Mouse (Mus musculus) left cerebral cortex, postnatal 4 days (tissue): ENCODE data around the gene Spag16. TPM values are rescaled to one million over a fixed set of nuclear protein-coding genes. Genes with fewer than 3 reads are reported as not detected.

ENCODE experiments used
- DNase-seq: peaks from one replicate; pipeline ENCODE4 v3.0.0-alpha.2; 2022
- intact Hi-C: fragments of 180-260 bp; cut with DNase I; formaldehyde crosslinking; loops from one replicate; pipeline ENCODE4 v1.15.1; 2025
- total RNA-seq, 2 experiments: library from RNA; stranded (reverse); gene quantifications; 2 replicates each; pipeline ENCODE4 v1.2.3; 2021

Spag16 gene
- total RNA-seq, 2 experiments from 2014 or later, result 1.1 to 1.4 TPM

DNA sequence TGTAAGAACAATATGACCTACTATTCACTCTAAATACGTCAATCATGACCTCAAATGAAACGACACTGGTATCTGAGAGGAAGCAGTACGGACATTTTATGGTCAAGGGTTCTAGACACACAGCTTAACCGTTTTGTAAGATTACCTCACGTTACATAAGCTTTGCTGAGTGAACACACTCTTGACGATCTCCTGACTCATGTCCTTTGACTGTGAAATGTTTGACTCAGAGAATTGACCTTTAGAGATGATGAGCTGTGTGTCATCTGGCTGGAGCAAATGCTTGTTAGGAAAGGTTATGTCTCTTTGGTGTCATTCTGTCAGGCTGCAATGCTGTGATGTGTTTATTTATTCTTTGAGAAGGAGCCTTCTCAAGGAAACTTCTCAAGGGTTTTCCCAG is 252.0 kb downstream of the Spag16 start:
- no peak for DNase-seq
- intact Hi-C loops, result no loop called here

DNA sequence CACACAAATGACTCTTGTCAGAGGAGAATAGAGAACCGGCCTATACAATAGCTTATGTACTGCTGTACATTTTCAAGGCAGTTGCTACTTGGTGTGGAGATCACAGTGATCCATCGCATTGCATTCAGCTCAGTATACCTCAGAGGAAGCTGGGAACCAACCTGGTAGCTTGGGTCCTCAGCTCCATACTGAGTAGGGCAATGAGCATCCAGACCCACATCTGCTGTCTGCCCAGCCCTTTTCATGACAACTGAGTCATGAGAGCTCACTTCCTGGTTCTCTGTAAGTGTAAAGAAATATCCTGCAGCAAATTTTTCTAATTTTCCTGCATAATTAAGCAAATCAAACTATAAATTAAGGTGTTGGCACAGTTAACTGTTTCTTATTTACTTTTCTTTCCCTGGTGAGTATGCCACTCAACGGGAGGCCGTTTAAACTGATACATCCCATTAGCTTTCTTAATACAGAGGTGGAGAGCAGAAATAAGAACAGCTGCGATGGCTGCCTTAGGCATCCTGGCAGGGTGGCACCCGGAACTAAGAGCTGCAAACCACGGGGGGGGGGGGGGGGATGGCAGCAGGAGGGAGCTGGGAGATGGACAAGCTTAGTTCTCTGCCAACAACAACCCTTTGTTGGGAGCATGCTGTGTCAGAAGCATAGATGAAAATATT is 255.6 kb downstream of the Spag16 start:
- intact Hi-C loops, result no loop called here
- DNase-seq, result no peak

DNA sequence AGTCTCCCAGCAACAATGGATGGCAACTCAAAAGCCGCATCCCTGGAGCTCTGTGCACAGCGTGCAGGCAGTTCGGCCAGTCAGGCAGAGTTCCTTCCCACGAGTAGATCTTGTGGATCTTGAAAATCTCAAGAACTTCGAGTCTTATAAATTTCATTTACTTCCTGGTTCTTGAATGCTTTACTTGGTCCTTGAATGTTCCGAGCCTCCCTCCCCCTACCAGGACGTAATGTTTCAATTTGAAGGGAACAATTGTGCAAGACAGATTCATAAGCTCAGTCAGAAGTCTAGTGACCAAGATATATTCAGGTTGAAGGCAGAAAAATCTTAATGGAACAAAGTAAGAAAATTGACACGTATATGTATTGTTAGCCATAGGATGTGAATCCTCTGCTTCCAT is 277.9 kb downstream of the Spag16 start:
- intact Hi-C loops, result no loop called here
- no peak for DNase-seq

DNA sequence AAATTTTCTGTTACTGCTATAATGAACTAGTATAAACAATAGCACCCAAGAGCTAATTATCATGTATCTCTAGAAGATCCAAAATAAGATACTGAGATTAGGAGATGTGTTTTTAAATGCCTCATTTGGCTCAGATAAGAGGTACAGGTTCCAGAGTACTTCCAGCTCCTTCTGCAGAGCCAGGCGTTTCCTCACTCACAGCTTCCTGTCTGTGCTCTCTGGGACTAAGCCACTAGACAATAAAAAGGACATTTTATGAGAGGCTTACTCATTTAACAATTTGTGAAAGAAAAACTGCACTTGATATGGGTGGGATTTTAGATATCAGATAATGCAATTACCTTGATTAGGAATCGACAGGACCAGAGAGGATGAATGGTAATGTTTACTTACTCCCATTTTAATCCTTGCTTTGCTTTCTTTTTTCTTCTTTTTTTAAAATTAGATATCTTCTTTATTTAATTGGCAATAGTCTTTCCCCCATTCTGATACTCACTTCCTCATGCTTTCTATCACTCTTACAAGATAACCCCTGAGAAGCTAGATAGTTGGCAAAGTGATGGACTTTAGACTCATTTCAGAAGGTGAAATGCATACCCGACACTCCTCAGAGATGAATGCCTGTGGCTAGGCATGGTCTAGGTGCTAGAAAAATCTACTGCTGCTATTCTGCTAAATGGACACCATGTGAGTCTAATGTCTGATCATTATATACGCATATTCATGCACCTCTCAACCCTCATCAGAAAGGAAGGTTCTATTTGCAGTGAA is 289.6 kb downstream of the Spag16 start:
- no peak for DNase-seq
- intact Hi-C loops, result no loop called here

DNA sequence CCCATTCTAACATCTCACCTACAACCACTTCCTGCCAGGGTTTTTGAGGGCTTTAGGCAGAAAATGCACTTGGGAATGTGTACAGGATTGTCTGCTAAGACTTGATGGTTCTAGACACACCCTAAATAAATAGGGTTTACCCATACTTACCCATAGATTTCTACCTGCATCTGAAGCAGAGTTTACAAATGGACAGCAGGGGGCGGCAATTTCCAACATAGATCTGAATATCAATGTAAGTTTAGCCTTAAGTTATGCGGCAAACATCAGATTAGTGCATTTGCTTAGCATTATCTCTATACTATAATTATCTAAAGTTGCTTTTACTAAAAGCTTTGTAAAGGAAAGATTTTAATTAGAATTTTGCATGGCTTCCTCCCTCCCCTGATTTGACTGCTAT is 301.3 kb downstream of the Spag16 start:
- intact Hi-C loops, result no loop called here
- DNase-seq, result peak; percentile 20

DNA sequence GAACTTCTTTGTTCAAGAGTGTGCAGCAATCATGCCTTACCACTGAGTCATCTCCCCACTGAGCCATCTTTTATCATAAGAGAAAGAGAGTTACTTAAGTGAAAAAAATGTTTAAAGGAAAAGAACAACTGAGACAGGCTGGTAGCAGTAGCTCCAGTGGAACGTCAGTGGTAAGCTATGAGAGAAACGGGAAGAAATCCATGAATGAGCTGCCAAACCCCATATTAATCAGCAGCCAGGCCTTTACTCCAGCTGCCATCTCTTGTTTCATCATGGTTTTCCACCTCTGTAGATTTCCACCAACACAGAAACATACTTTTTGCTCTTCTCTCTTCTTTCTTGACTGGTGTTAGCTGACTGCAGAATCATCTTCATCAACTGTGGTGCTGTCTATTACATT is 308.8 kb downstream of the Spag16 start:
- no peak for DNase-seq
- intact Hi-C loops, result no loop called here

DNA sequence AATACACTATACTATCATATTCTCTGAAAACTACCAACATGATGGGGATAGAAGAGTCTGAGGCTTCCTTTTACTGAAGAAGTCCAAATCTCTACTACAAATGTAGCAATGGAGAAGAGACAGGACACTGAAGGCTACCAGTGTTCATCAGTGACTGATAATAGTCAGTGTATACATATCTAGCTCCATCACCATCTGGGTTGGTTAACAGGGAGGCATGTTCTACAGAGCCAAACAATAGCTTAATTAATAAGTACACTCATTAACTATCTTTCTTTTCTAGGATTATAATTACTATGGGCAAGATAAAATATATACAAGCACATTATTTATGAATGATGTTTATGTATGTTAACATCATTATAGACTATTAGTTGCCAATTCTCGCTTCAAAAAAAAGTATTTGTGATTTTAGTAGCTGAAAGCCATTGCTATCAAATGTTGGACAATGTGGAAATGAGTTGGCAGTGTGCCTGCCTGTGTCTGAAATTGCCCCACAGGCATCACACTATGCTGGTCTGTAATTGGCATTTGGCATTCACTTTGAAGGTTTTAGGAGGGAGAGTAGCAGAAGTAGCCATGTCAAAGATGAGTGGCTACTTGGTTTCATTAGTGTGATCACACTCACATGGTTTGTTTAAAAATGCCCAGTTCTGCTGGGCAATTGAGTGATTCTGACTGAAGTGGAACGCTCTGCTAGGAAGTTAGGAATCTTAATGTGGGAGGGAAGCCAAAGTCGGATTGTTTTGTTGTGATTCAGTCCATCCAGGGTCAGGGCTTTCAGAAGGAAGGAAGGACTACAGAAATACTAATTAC is 338.8 kb downstream of the Spag16 start:
- intact Hi-C loops, result no loop called here
- peak; percentile 18 for DNase-seq

DNA sequence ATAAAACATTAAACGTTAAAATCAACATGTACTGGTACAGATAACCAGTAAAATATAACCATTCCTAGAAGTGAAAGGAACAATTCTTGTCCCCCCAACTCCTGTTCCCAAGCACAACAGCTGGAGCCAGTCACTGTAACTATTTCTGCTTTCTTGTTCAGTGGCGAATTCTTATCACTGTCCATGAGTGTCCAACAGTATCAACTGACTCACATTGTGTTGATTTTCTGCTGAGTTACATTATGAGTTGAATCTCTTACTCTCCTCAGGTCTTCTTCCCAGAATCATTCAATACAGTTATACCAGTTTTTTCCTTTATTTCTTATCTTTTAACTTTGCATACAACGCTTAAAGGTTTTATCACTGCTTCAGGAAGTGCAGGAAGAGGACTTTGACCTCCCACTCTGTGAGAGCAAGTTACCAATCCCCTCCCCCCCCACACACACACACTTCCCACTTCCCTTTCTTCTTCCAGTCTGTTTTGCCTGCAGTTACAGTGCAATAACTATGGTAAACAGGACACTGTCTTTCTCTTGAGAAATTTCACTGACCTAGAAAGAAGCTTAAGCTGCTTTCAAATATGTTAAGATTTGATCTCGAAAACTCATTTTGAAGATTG is 353.5 kb downstream of the Spag16 start:
- intact Hi-C loops, result no loop called here
- DNase-seq, result no peak

DNA sequence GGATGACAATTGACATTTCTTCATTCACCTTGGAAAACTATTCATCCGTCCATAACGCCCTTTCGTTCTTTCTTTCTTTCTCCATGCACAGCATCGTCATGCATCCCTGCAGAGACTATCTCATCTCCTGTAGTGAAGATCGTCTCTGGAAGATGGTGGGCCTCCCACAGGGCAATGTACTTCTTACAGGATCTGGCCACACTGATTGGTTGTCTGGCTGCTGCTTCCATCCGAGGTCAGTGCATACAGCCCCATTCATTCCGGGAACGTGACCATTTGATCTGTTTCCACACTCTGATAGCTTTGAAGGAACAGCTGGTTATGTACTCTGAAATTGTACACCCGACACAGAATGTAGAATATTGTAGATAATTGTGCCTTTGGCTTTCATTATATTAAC is 438.0 kb downstream of the Spag16 start:
- intact Hi-C loops, result loop anchor here (10.0 kb wide), 1 partner anchor 460 kb away; the partner anchor contains the start of gene Vwc2l
- DNase-seq, result no peak

DNA sequence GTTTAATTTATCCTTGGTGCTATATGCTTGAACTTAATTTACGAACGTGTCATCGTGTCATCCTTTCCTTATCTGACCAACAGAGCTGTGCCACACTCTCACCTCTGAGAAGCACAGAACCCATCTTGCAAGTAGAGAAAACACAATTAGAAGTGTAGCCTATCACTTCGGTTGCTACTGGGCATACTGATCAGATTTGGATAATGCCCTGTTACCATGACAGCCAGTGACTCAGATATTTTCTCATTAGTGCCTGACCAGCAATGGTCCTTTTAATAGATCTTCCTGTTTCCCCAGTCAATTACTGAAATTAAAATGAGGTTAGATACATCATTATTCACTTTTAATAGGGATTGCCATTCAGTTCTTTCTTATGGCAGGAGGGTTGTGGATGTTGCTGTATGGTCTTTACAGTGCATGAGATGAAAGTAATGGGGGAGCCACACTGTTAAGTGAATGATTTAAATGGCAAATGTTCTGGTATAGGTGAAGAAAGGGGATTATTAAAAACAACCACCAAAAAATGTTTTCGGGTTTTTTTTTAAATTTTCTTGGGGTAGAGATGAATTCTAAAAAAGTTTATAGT is 439.2 kb downstream of the Spag16 start:
- intact Hi-C loops, result loop anchor here (10.0 kb wide), 1 partner anchor 459 kb away; the partner anchor contains the start of gene Vwc2l

DNA sequence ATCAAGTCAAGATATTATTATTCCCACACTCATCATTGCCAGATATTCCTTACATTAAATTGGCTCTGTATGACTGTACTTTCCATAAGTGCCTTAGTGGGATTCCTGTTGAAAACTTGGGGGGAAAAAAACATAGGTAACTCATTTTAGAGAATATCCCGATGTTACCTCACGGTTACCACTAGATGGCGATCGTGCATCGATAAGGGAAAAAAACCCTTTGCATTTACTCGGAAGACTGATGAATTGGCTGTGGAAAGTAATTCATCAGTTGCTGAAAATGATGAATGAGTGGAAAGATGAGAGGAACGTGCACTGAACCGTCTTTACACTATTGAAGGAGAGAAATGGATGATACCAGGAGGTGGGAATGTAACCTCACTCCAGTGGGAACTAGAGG is 443.4 kb downstream of the Spag16 start:
- intact Hi-C loops, result no loop called here
- DNase-seq, result peak; percentile 6

More for the DNA sequence above, 439.2 kb downstream of the Spag16 start:
- no peak for DNase-seq

DNA sequence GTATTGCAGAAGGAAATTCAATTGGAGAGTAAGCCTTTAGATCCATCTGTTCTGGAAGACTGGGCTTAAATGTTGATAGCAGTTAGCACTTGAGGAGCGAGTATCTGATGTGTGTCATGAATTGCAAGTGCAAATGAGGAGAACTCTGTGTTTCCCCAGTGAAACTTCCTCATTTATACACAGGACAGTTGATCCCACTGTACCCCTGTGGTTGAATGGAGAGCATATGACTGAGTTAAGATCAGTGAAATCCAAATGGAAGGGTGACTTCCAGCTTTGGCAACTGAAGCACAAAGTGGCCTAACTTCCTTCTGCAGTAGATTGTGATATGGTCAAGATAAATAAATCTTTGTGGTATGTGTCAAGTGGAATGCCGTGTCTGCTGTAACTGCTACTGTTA is 446.0 kb downstream of the Spag16 start:
- no peak for DNase-seq
- intact Hi-C loops, result no loop called here

DNA sequence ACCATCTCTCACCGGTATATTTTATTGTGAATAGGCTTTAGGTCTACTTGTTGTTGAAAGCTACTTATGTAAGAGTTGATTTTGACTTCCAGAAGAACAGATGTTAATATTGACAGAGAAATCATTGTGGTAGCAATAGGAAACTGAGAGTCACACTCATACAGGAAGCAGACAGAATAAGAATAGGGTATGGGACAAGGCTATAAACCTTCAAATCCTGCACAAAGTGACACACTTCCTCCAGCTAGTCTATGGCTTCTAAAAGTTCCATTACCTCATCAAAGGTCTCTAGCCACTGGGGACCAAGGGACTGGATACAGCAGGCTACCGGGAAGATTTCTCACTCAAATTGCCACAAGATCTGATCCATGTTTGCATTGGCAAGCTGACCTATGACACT is 452.5 kb downstream of the Spag16 start:
- intact Hi-C loops, result no loop called here
- DNase-seq, result no peak

DNA sequence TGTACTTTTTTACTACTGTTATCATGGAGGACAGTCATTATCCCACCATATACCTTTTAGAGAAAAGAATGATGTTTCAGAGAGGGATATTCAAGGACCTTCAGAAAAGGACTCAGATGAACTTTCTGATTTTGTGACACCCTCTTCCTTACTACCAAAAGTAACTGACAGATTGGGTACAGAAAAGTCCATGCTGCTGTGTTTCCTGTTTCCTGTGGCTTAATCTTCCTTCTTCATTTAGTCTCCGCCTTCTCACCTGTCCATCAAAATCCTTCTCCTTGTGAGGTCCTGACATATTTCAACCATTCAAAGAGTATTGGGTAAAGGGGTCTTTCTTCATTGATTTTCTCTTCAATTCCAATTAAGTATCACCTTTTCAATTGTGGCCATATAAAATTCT is 456.6 kb downstream of the Spag16 start:
- intact Hi-C loops, result no loop called here
- no peak for DNase-seq

DNA sequence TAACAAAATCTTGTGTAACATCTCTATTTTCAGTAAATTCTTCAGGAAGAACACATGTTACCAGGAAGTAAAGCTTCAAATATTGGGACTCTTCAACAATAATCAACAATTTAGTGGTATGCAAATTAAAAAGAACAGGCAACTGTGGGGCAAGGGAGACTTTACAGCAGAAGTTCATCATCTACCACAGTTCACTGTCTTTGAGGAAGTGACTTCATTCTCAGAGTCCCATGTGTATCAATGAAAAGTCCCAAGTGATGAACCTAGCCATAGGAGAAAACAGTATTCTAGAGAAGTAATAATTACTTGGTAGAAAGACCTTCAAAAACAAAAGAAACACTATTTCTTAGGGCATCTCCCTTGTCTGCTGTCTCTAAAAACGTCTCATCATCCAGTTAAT is 457.4 kb downstream of the Spag16 start:
- intact Hi-C loops, result no loop called here
- no peak for DNase-seq

DNA sequence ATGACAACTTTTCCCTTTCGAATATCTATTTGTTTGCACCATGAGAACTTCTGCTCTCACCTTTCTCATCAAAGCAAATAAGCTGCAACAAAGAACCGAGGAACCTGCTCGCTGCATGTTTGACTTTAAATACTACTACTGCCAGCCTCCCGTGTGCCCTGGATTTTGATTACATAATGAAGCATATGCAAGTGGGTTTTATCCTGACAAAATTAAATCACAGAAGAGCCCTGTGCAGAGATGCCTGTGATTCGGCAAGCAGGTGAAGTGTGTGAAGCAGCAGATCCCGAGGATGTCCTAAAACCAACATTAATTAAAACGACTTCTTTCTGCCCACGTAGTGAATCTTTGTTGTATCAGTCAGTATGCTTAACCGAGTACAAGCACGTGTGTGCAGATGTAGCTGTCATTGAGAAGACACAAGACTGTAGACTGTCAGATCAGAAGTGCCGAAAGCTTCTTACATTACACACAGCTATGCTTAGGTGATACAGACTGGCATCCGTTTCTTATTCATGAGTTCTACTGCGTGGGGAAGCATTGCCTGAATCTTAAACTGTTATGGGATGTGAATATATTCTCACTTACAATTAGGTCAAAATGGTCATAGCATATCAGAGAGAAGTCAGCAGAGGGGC is 489.5 kb downstream of the Spag16 start:
- DNase-seq, result no peak
- intact Hi-C loops, result no loop called here

DNA sequence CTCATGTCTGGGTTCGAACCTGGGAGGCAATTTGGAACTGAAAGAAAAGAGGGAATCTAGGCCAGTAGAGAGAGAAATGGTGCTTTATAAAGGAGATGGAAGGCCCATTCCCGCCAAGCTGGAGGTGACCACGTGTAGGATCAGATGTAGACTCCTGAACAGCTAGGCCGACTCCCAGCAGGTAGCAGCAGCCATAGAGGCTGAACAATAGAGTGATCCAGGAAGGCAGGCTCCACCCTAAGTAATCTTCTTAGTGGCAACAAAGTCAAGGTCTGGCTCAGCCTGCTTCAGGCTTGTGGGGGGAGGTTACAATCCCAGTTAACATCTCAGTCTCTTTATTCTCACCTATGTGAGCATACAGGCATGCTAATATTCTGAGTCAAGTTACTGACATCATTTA is 494.2 kb downstream of the Spag16 start:
- no peak for DNase-seq
- intact Hi-C loops, result no loop called here

DNA sequence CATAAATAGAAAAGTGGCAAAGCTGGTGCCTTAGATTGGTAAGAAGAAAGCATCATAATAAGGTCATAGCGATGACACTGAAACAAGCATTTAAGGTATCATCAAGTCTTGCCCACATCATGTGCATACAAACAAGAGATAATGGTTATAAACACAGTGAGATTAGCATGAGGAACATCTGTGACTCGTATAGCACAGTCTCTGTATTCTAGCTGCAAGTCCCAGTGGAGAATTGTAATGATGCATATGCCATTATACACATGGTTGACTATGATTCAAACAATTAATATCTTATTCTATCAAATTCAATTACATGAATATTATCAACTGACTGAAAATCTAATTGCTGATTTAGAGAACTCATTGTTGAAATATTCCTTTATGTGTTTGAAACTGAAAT is 519.4 kb downstream of the Spag16 start:
- intact Hi-C loops, result no loop called here
- no peak for DNase-seq

DNA sequence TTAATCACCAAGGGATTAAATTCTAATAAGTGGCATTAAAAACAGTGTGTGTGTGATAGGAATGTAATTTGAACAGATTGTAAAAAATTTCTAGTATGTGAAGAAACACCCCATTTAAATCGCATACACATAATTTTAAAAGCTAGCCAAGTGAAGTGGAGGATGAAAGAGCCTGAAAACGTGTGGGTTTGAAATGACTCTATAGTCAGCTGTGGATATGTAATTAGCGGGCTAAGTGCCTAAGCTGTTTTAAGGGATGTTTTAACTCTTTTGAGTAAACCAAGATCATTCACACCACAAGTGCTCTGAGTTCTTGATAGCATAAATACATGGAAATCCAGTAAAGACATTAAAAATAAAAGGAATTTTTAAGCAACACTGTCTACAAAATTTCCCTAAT is 524.6 kb downstream of the Spag16 start:
- no peak for DNase-seq
- intact Hi-C loops, result no loop called here

DNA sequence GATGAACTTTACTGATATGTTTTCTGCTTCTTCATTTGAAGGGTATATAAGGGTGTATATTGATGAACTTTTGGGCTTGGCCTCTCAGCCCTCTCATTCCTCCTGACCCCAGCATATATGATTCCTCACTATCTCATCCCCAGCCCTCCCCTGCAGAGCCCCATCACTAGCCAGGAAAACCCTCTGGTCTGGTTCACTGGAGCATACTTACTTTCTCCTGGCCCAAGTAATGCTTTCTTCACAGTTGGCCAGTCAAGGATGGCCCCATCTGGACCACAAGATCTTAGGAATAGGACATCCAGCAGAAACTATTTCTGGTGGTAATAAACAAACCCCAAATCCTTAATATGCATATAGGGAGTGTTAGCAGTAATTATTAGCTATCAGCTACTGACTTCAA is 527.2 kb downstream of the Spag16 start:
- no peak for DNase-seq
- intact Hi-C loops, result no loop called here
